Mouse (Mus musculus): ENCODE measurements around the gene Exph5. TPM values are rescaled to one million over a fixed set of nuclear protein-coding genes. Genes with fewer than 3 reads are reported as not detected.

The Exph5 gene
- polyA plus RNA-seq (2015; fragmentation: Nextera tagmentation; extraction: Ambion mirVana) = 0.35 and 0.47 TPM in 2 replicates

- H3K36me3 ChIP-seq (replicated peaks) = no peaks in the 10 kb centered on the region
- H3K9ac ChIP-seq = no peak within 1 kb of the TSS
- peak within 1 kb of the TSS; percentile 27 for H3K4me3 ChIP-seq (replicated peaks)
- no peaks in the 10 kb centered on the region for H3K9me3 ChIP-seq (replicated peaks)
- ATAC-seq (ENCODE audit: insufficient read depth) = peak; percentile 34; the same call in 1 of the 2 replicates
- peaks cover 17% of the 10 kb centered on the region for H3K27me3 ChIP-seq
- H3K27ac ChIP-seq (replicated peaks) = no peak within 1 kb of the TSS
- peak within 1 kb of the TSS; percentile 63 for H3K4me2 ChIP-seq
- no peaks in the 10 kb centered on the region for H3K4me1 ChIP-seq (replicated peaks)
- 2% methylated on average over 11 of the region's 11 CpGs for WGBS (ENCODE audit: insufficient replicate concordance)
Measured at GRCm38 (mm10) chr9:53301269-53301720, at the start of gene Exph5. Gene Exph5 (plus strand): TSS chr9:53301670.

- Histone ChIP-seq H3K4me3 (replicated peaks) (no peak overlapping the region), H3K27ac (replicated peaks) (no peak overlapping the region), H3K9ac (no peak overlapping the region), H3K9me3 (replicated peaks) (no peaks in the 10 kb centered on the region), H3K4me1 (replicated peaks) (no peaks in the 10 kb centered on the region), H3K4me2 (no peak overlapping the region), H3K27me3 (no peaks in the 10 kb centered on the region), H3K36me3 (replicated peaks) (no peaks in the 10 kb centered on the region)
- ATAC-seq (ENCODE audit: insufficient read depth) = no peak
- WGBS (ENCODE audit: insufficient replicate concordance) = 6% methylated on average over 4 of the region's 4 CpGs
Measured at GRCm38 (mm10) chr9:53254368-53254767, 47.1 kb upstream of the Exph5 start.

GRCm38 (mm10) chr9:53256690-53257305 lies 44.7 kb upstream of the Exph5 start:
- Histone ChIP-seq H3K4me1 (replicated peaks) (no peaks in the 10 kb centered on the region), H3K9ac (no peak overlapping the region), H3K4me2 (no peak overlapping the region), H3K4me3 (replicated peaks) (no peak overlapping the region), H3K36me3 (replicated peaks) (no peaks in the 10 kb centered on the region), H3K27me3 (no peaks in the 10 kb centered on the region), H3K9me3 (replicated peaks) (no peaks in the 10 kb centered on the region), H3K27ac (replicated peaks) (no peak overlapping the region)
- 63% methylated on average over 4 of the region's 4 CpGs for WGBS (ENCODE audit: insufficient replicate concordance)
- ATAC-seq (ENCODE audit: insufficient read depth) = no peak

- no peaks in the 10 kb centered on the region for H3K36me3 ChIP-seq (replicated peaks)
- H3K27me3 ChIP-seq = no peaks in the 10 kb centered on the region
- H3K9ac ChIP-seq = no peak overlapping the region
- ATAC-seq (ENCODE audit: insufficient read depth) = no peak
- H3K4me1 ChIP-seq (replicated peaks) = no peaks in the 10 kb centered on the region
- no peak overlapping the region for H3K4me2 ChIP-seq
- no peak overlapping the region for H3K4me3 ChIP-seq (replicated peaks)
- H3K27ac ChIP-seq (replicated peaks) = no peak overlapping the region
- 21% methylated on average over 3 of the region's 3 CpGs for WGBS (ENCODE audit: insufficient replicate concordance)
- no peaks in the 10 kb centered on the region for H3K9me3 ChIP-seq (replicated peaks)
Measured at GRCm38 (mm10) chr9:53257772-53258171, 43.7 kb upstream of the Exph5 start.

GRCm38 (mm10) chr9:53258199-53258598 lies 43.3 kb upstream of the Exph5 start:
- no peak for ATAC-seq (ENCODE audit: insufficient read depth)
- no peak overlapping the region for H3K4me3 ChIP-seq (replicated peaks)
- H3K27me3 ChIP-seq = no peaks in the 10 kb centered on the region
- no peak overlapping the region for H3K27ac ChIP-seq (replicated peaks)
- 47% methylated on average over 6 of the region's 6 CpGs for WGBS (ENCODE audit: insufficient replicate concordance)
- H3K4me2 ChIP-seq = no peak overlapping the region
- no peaks in the 10 kb centered on the region for H3K36me3 ChIP-seq (replicated peaks)
- H3K9me3 ChIP-seq (replicated peaks) = no peaks in the 10 kb centered on the region
- H3K9ac ChIP-seq = no peak overlapping the region
- no peaks in the 10 kb centered on the region for H3K4me1 ChIP-seq (replicated peaks)

- no peak overlapping the region for H3K4me2 ChIP-seq
- H3K36me3 ChIP-seq (replicated peaks) = no peaks in the 10 kb centered on the region
- no peak overlapping the region for H3K27ac ChIP-seq (replicated peaks)
- H3K4me3 ChIP-seq (replicated peaks) = no peak overlapping the region
- WGBS (ENCODE audit: insufficient replicate concordance) = 52% methylated on average over 4 of the region's 4 CpGs
- H3K27me3 ChIP-seq = no peaks in the 10 kb centered on the region
- H3K9me3 ChIP-seq (replicated peaks) = no peaks in the 10 kb centered on the region
- no peak for ATAC-seq (ENCODE audit: insufficient read depth)
- H3K9ac ChIP-seq = no peak overlapping the region
- no peaks in the 10 kb centered on the region for H3K4me1 ChIP-seq (replicated peaks)
Measured at GRCm38 (mm10) chr9:53264387-53264786, 37.1 kb upstream of the Exph5 start.

GRCm38 (mm10) chr9:53265589-53265988 lies 35.9 kb upstream of the Exph5 start:
- WGBS (ENCODE audit: insufficient replicate concordance) = 79% methylated on average over 2 of the region's 2 CpGs
- H3K9ac ChIP-seq = no peak overlapping the region
- H3K4me1 ChIP-seq (replicated peaks) = no peaks in the 10 kb centered on the region
- no peaks in the 10 kb centered on the region for H3K36me3 ChIP-seq (replicated peaks)
- H3K27me3 ChIP-seq = no peaks in the 10 kb centered on the region
- no peak overlapping the region for H3K4me2 ChIP-seq
- no peak overlapping the region for H3K4me3 ChIP-seq (replicated peaks)
- ATAC-seq (ENCODE audit: insufficient read depth) = no peak
- no peaks in the 10 kb centered on the region for H3K9me3 ChIP-seq (replicated peaks)
- no peak overlapping the region for H3K27ac ChIP-seq (replicated peaks)

GRCm38 (mm10) chr9:53268036-53268435 lies 33.4 kb upstream of the Exph5 start:
- Histone ChIP-seq H3K27me3 (no peaks in the 10 kb centered on the region), H3K4me2 (no peak overlapping the region), H3K9ac (no peak overlapping the region), H3K36me3 (replicated peaks) (no peaks in the 10 kb centered on the region), H3K4me3 (replicated peaks) (no peak overlapping the region), H3K27ac (replicated peaks) (no peak overlapping the region), H3K4me1 (replicated peaks) (no peaks in the 10 kb centered on the region), H3K9me3 (replicated peaks) (no peaks in the 10 kb centered on the region)
- 44% methylated on average over 5 of the region's 5 CpGs for WGBS (ENCODE audit: insufficient replicate concordance)
- no peak for ATAC-seq (ENCODE audit: insufficient read depth)

GRCm38 (mm10) chr9:53268731-53269465 lies 32.6 kb upstream of the Exph5 start:
- H3K9ac ChIP-seq = no peak overlapping the region
- H3K9me3 ChIP-seq (replicated peaks) = no peaks in the 10 kb centered on the region
- no peak for ATAC-seq (ENCODE audit: insufficient read depth)
- no peaks in the 10 kb centered on the region for H3K36me3 ChIP-seq (replicated peaks)
- no peaks in the 10 kb centered on the region for H3K4me1 ChIP-seq (replicated peaks)
- H3K27me3 ChIP-seq = no peaks in the 10 kb centered on the region
- WGBS (ENCODE audit: insufficient replicate concordance) = 60% methylated on average over 5 of the region's 5 CpGs
- no peak overlapping the region for H3K4me3 ChIP-seq (replicated peaks)
- no peak overlapping the region for H3K4me2 ChIP-seq
- no peak overlapping the region for H3K27ac ChIP-seq (replicated peaks)

- 73% methylated on average over 5 of the region's 5 CpGs for WGBS (ENCODE audit: insufficient replicate concordance)
- no peak overlapping the region for H3K27ac ChIP-seq (replicated peaks)
- H3K9ac ChIP-seq = no peak overlapping the region
- H3K4me1 ChIP-seq (replicated peaks) = no peaks in the 10 kb centered on the region
- H3K4me2 ChIP-seq = no peak overlapping the region
- no peaks in the 10 kb centered on the region for H3K27me3 ChIP-seq
- no peaks in the 10 kb centered on the region for H3K9me3 ChIP-seq (replicated peaks)
- ATAC-seq (ENCODE audit: insufficient read depth) = no peak
- H3K4me3 ChIP-seq (replicated peaks) = no peak overlapping the region
- no peaks in the 10 kb centered on the region for H3K36me3 ChIP-seq (replicated peaks)
Measured at GRCm38 (mm10) chr9:53269466-53269755, 32.1 kb upstream of the Exph5 start.

- 30% methylated on average over 5 of the region's 5 CpGs for WGBS (ENCODE audit: insufficient replicate concordance)
- Histone ChIP-seq H3K4me3 (replicated peaks) (no peak overlapping the region), H3K9ac (no peak overlapping the region), H3K27me3 (no peaks in the 10 kb centered on the region), H3K9me3 (replicated peaks) (no peaks in the 10 kb centered on the region), H3K4me1 (replicated peaks) (no peaks in the 10 kb centered on the region), H3K27ac (replicated peaks) (no peak overlapping the region), H3K36me3 (replicated peaks) (no peaks in the 10 kb centered on the region), H3K4me2 (no peak overlapping the region)
- no peak for ATAC-seq (ENCODE audit: insufficient read depth)
Measured at GRCm38 (mm10) chr9:53271281-53272022, 30.0 kb upstream of the Exph5 start.
